ENCODE assay signal across 8 mouse cellular contexts in genomic region chr5:99728649-99729212, GRCm38 (mm10). TPM values are rescaled to one million over a fixed set of nuclear protein-coding genes. Genes with fewer than 3 reads are reported as not detected.
DNase-seq lines count a peak whose midpoint lies in the region; ATAC-seq and TF ChIP-seq lines count a peak whose summit lies in the region.

Rasgef1b (minus strand) TSS chr5:99729065.

- H3K27ac ChIP-seq in gastrocnemius, adult 2 months = 0 out of 2 replicates have a peak within 1 kb of the TSS, but pooled peaks have one; percentile 13
- peak within 1 kb of the TSS; percentile 74 for H3K27ac ChIP-seq in hindbrain, embryonic 14.5 days
- peak within 1 kb of the TSS; percentile 90 for H3K27ac ChIP-seq in left cerebral cortex, adult 2 months

- peaks cover 11% of the 10 kb centered on the region; the same call in 1 of the 2 replicates for H3K27me3 ChIP-seq in hindbrain, embryonic 14.5 days (ENCODE audit: control insufficient read depth, insufficient read depth, low read length)

- TF ChIP-seq CTCF in gastrocnemius, adult 2 months (IDR thresholded peaks at IDR 0.05) = no peak
- no peak for TF ChIP-seq CTCF in left cerebral cortex, adult 2 months (IDR thresholded peaks at IDR 0.05)

- peak; percentile 94 for ATAC-seq in hindbrain, embryonic 14.5 days (ENCODE audit: low FRiP score)

- H3K9me3 ChIP-seq in hindbrain, embryonic 14.5 days (ENCODE audit: control insufficient read depth, low read length) = no peaks in the 10 kb centered on the region

- under 1% methylated on average over 25 of the region's 53 CpGs for WGBS in hindbrain, embryonic 14.5 days

- H3K9ac ChIP-seq in hindbrain, embryonic 14.5 days = peak within 1 kb of the TSS; percentile 83

- no peaks in the 10 kb centered on the region for H3K36me3 ChIP-seq in hindbrain, embryonic 14.5 days (replicated peaks; ENCODE audit: control insufficient read depth, insufficient read depth)

- H3K4me1 ChIP-seq in hindbrain, embryonic 14.5 days (replicated peaks; ENCODE audit: control insufficient read depth, insufficient read depth, low read length) = peaks cover 15% of the 10 kb centered on the region; the same call in 1 of the 2 replicates

- intact Hi-C loops in gastrocnemius, adult 2 months (cut with DNase I) = no loop called here
- intact Hi-C loops in left cerebral cortex, adult 2 months (cut with DNase I) = loop anchor here (5.0 kb wide), 1 partner anchor 476 kb away; no protein-coding TSS in a partner anchor

- peak; percentile 42 for DNase-seq in adrenal gland, adult 8-10 months
- DNase-seq in cerebellum, postnatal 4 days (ENCODE audit: low spot score in 2 of 2) = peak; percentile 57 to 81
- peak; percentile 89 for DNase-seq in gastrocnemius, adult 2 months
- peak; percentile 86 for DNase-seq in hindbrain, embryonic 14.5 days (ENCODE audit: low spot score)
- DNase-seq in left cerebral cortex, adult 2 months (ENCODE audit: extremely low spot score in 1 of 2, low spot score in 2 of 2) = peak; percentile 69 to 78
- peak; percentile 72 for DNase-seq in lung, postnatal 36 days
- DNase-seq in right cerebral cortex, adult 18-20 months = peak; percentile 75
- DNase-seq in yolk sac, embryonic 10.5 days (ENCODE audit: low spot score) = peak; percentile 76

- peak within 1 kb of the TSS; percentile 94 for H3K4me2 ChIP-seq in hindbrain, embryonic 14.5 days (replicated peaks)

- peak within 1 kb of the TSS; percentile 83 for H3K4me3 ChIP-seq in gastrocnemius, adult 2 months
- H3K4me3 ChIP-seq in hindbrain, embryonic 14.5 days (replicated peaks; ENCODE audit: low read length) = peak within 1 kb of the TSS; percentile 49
- H3K4me3 ChIP-seq in left cerebral cortex, adult 2 months = peak within 1 kb of the TSS; percentile 62

RNA-seq across cellular contexts. Expression of gene Rasgef1b, which starts in this region (rescaled TPM):
- total RNA-seq in adrenal gland, adult 8-10 months (2022) = 10 to 100 TPM in 3 of 4 experiments, 1 to 10 TPM in 1; 9.8 to 14.6 (median 11.0) TPM
- total RNA-seq in gastrocnemius, adult 2 months (2021) = under 1 TPM; 0.26 to 0.47 TPM
- 47.5 and 51.5 TPM in 2 replicates for polyA plus RNA-seq in hindbrain, embryonic 14.5 days (2014; fragmentation: Nextera tagmentation; extraction: Ambion mirVana)
- total RNA-seq in left cerebral cortex, adult 2 months (2021) = 10 to 100 TPM; 65.7 to 88.8 TPM

Comparison
In these comparisons a context has a peak if more than half of its experiments do, and no peak if none do; other contexts are left out.
1. Peak in every context shown above with its lines: DNase-seq, ATAC-seq, H3K4me3 ChIP-seq and H3K27ac ChIP-seq.
2. RNA of gene Rasgef1b (total RNA-seq): 65.7 to 88.8 TPM in left cerebral cortex, adult 2 months and 9.8 to 14.6 TPM in adrenal gland, adult 8-10 months; 0.26 to 0.47 TPM in gastrocnemius, adult 2 months; every median in the first group is over 4 times any median in the second.
3. RNA of gene Rasgef1b (total RNA-seq): 65.7 to 88.8 TPM in left cerebral cortex, adult 2 months; 9.8 to 14.6 TPM in adrenal gland, adult 8-10 months; every median in the first group is over 4 times any median in the second.
4. Peak in DNase-seq, H3K4me3 ChIP-seq and H3K27ac ChIP-seq in gastrocnemius, adult 2 months; RNA of the gene not detected or under 1 TPM.
5. H3K27ac ChIP-seq: peak in every context shown above with its lines; median percentile 90 in left cerebral cortex, adult 2 months; 74 in hindbrain, embryonic 14.5 days; 13 in gastrocnemius, adult 2 months.